Mouse (Mus musculus) embryo, embryonic 9.5 days (tissue): ENCODE data around the gene Slc9a3.

Experiments used
- DNase-seq: peaks from one replicate; pipeline ENCODE4 v3.0.0-alpha.2; 2017; ENCODE audit errors: extremely low spot score

Slc9a3 gene

GRCm38 (mm10) chr13:74145983-74146622 is 24.8 kb downstream of the Slc9a3 start:
- no peak for DNase-seq

GRCm38 (mm10) chr13:74147327-74147726 is 26.1 kb downstream of the Slc9a3 start:
- no peak for DNase-seq

- peak; percentile 43 for DNase-seq
Measured at GRCm38 (mm10) chr13:74166348-74167056, 45.2 kb downstream of the Slc9a3 start.

GRCm38 (mm10) chr13:74167057-74167413 is 45.8 kb downstream of the Slc9a3 start:
- no peak for DNase-seq

- no peak for DNase-seq
Measured at GRCm38 (mm10) chr13:74167492-74167891, 46.2 kb downstream of the Slc9a3 start.

GRCm38 (mm10) chr13:74169446-74170164 is 48.3 kb downstream of the Slc9a3 start:
- no peak for DNase-seq

- no peak for DNase-seq
Measured at GRCm38 (mm10) chr13:74172036-74172435, 50.8 kb downstream of the Slc9a3 start.

- no peak for DNase-seq
Measured at GRCm38 (mm10) chr13:74183011-74183695, 61.9 kb downstream of the Slc9a3 start.

- DNase-seq = no peak
Measured at GRCm38 (mm10) chr13:74192613-74193012, 71.4 kb downstream of the Slc9a3 start.

GRCm38 (mm10) chr13:74196451-74196850 is 75.2 kb downstream of the Slc9a3 start:
- DNase-seq = no peak

GRCm38 (mm10) chr13:74208317-74208985 is 87.2 kb downstream of the Slc9a3 start, which contains the start of gene Exoc3:
Exoc3 (minus strand) TSS chr13:74208732.
- peak; percentile 87 for DNase-seq

GRCm38 (mm10) chr13:74208986-74209345 is 87.7 kb downstream of the Slc9a3 start:
- no peak for DNase-seq

GRCm38 (mm10) chr13:74218441-74218840 is 97.2 kb downstream of the Slc9a3 start:
- no peak for DNase-seq
